Mouse (Mus musculus) cortical plate, adult 2 months (tissue): Measurements from ENCODE around the gene Gtf2e1. TPM values are rescaled to one million over a fixed set of nuclear protein-coding genes. Genes with fewer than 3 reads are reported as not detected.
A peak's percentile ranks its signal among the peaks of the same experiment; 100 is the strongest.

ENCODE experiments used
- H3K27ac ChIP-seq: fragments of 200-500 bp; 2 replicates; pipeline ENCODE4 v1.5.1; 2012; ENCODE audit warnings: low read length, control low read depth, inconsistent platforms; ENCODE audit not compliant: insufficient read depth
- H3K4me1 ChIP-seq: fragments of 200-500 bp; 2 replicates; pipeline ENCODE4 v1.6.1; 2011; ENCODE audit warnings: low read length; ENCODE audit not compliant: control insufficient read depth, insufficient read depth
- H3K4me3 ChIP-seq: fragments of 200-500 bp; 2 replicates; pipeline ENCODE4 v1.5.1; 2011; ENCODE audit warnings: mild to moderate bottlenecking, low read length, control low read depth; ENCODE audit not compliant: insufficient read depth
- CTCF ChIP-seq: fragments of 200-500 bp; IDR thresholded peaks from 2 replicates; pipeline ENCODE4 v1.5.1; 2011; ENCODE audit warnings: mild to moderate bottlenecking, control low read depth, low read length; ENCODE audit not compliant: insufficient read depth; ENCODE audit errors: extremely low read depth
- POLR2A ChIP-seq: fragments of 200-500 bp; IDR thresholded peaks from 2 replicates; pipeline ENCODE4 v1.6.1; 2011; ENCODE audit warnings: mild to moderate bottlenecking, low read length, control low read depth; ENCODE audit not compliant: insufficient read depth; ENCODE audit errors: extremely low read depth
- polyA plus RNA-seq: library from polyadenylated mRNA; depleted of rRNA; stranded (reverse); fragments of >200 nt; gene quantifications from 2 replicates; pipeline ENCODE4 v1.2.3, GENCODE M21; 2012

The Gtf2e1 gene
- polyA plus RNA-seq, 1 experiment, result 13.2 TPM

- TF ChIP-seq POLR2A, result no peak
- no peak for TF ChIP-seq CTCF
- Histone ChIP-seq H3K4me3 (no peak overlapping the region), H3K27ac (no peak overlapping the region), H3K4me1 (no peaks in the 10 kb centered on the region)
Observed at GRCm38 (mm10) chr16:37575325-37575724, 35.7 kb upstream of the Gtf2e1 start.

GRCm38 (mm10) chr16:37573061-37573460 lies 33.5 kb upstream of the Gtf2e1 start:
- H3K27ac ChIP-seq, result no peak overlapping the region
- H3K4me1 ChIP-seq, result no peaks in the 10 kb centered on the region
- no peak for TF ChIP-seq POLR2A
- 0 out of 2 replicates have a peak, but pooled peaks have one; percentile 10 for TF ChIP-seq CTCF
- H3K4me3 ChIP-seq, result no peak overlapping the region

- no peak overlapping the region for H3K4me3 ChIP-seq
- no peaks in the 10 kb centered on the region for H3K4me1 ChIP-seq
- no peak overlapping the region for H3K27ac ChIP-seq
- TF ChIP-seq CTCF (no peak), POLR2A (no peak)
Observed at GRCm38 (mm10) chr16:37572117-37572754, 32.6 kb upstream of the Gtf2e1 start.

- Histone ChIP-seq H3K4me1 (peaks cover 1% of the 10 kb centered on the region), H3K27ac (no peak overlapping the region), H3K4me3 (no peak overlapping the region)
- TF ChIP-seq CTCF (no peak), POLR2A (no peak)
Observed at GRCm38 (mm10) chr16:37571554-37571953, 32.0 kb upstream of the Gtf2e1 start.

GRCm38 (mm10) chr16:37567113-37568050 lies 27.8 kb upstream of the Gtf2e1 start:
- Histone ChIP-seq H3K27ac (no peak overlapping the region), H3K4me3 (no peak overlapping the region), H3K4me1 (peaks cover 3% of the 10 kb centered on the region)
- no peak for TF ChIP-seq CTCF

- no peak overlapping the region for H3K27ac ChIP-seq
- H3K4me1 ChIP-seq, result peaks cover 3% of the 10 kb centered on the region
- no peak overlapping the region for H3K4me3 ChIP-seq
- TF ChIP-seq CTCF (no peak), POLR2A (no peak)
Observed at GRCm38 (mm10) chr16:37566107-37566506, 26.5 kb upstream of the Gtf2e1 start.

- Histone ChIP-seq H3K27ac (no peak overlapping the region), H3K4me1 (peaks cover 3% of the 10 kb centered on the region), H3K4me3 (no peak overlapping the region)
- TF ChIP-seq POLR2A (no peak), CTCF (no peak)
Observed at GRCm38 (mm10) chr16:37565117-37565516, 25.5 kb upstream of the Gtf2e1 start.

GRCm38 (mm10) chr16:37562961-37563360 lies 23.4 kb upstream of the Gtf2e1 start:
- Histone ChIP-seq H3K4me1 (peaks cover 3% of the 10 kb centered on the region), H3K4me3 (no peak overlapping the region), H3K27ac (no peak overlapping the region)
- TF ChIP-seq POLR2A, result no peak
- TF ChIP-seq CTCF, result no peak

GRCm38 (mm10) chr16:37562414-37562813 lies 22.8 kb upstream of the Gtf2e1 start:
- peaks cover 3% of the 10 kb centered on the region for H3K4me1 ChIP-seq
- TF ChIP-seq POLR2A (no peak), CTCF (no peak)

GRCm38 (mm10) chr16:37552824-37553223 lies 13.2 kb upstream of the Gtf2e1 start:
- Histone ChIP-seq H3K4me3 (no peak overlapping the region), H3K4me1 (no peaks in the 10 kb centered on the region), H3K27ac (no peak overlapping the region)
- TF ChIP-seq CTCF (no peak), POLR2A (no peak)

More at GRCm38 (mm10) chr16:37562414-37562813, 22.8 kb upstream of the Gtf2e1 start:
- H3K4me3 ChIP-seq, result no peak overlapping the region
- no peak overlapping the region for H3K27ac ChIP-seq
